Mouse (Mus musculus): ENCODE data around the gene Rere. TPM values are rescaled to one million over a fixed set of nuclear protein-coding genes. Genes with fewer than 3 reads are reported as not detected.
"Not testable (repeated sequence)": the region's sequence is repeated elsewhere in the genome, so short reads cannot be mapped to it uniquely, and the experiment has no call there.

The Rere gene
- polyA plus RNA-seq, 1 experiment from 2014 or later: 5.9 TPM

GRCm38 (mm10) chr4:150472751-150473436, 191.4 kb downstream of the Rere start:
- ATAC-seq (ENCODE audit: low read depth): no peak
- no peak overlapping the region for H3K27ac ChIP-seq
- DNase-seq: no peak
- H3K4me3 ChIP-seq (replicated peaks): no peak overlapping the region
- H3K9ac ChIP-seq: no peak overlapping the region
- H3K36me3 ChIP-seq: no peaks in the 10 kb centered on the region
- WGBS (ENCODE audit: insufficient replicate concordance): 27% methylated on average over 10 of the region's 10 CpGs
- no peaks in the 10 kb centered on the region for H3K27me3 ChIP-seq
- H3K9me3 ChIP-seq (replicated peaks): no peaks in the 10 kb centered on the region
- H3K4me2 ChIP-seq: no peak overlapping the region
- H3K4me1 ChIP-seq (replicated peaks): peaks cover 50% of the 10 kb centered on the region

- 0 out of 2 replicates have a peak overlapping the region, but pooled peaks have one; percentile 17 for H3K9ac ChIP-seq
- DNase-seq: no peak
- H3K27me3 ChIP-seq: no peaks in the 10 kb centered on the region
- peaks cover 57% of the 10 kb centered on the region for H3K4me1 ChIP-seq (replicated peaks)
- H3K4me2 ChIP-seq: no peak overlapping the region
- ATAC-seq (ENCODE audit: low read depth): no peak
- no peaks in the 10 kb centered on the region for H3K9me3 ChIP-seq (replicated peaks)
- WGBS (ENCODE audit: insufficient replicate concordance): 75% methylated on average over 4 of the region's 4 CpGs
- H3K36me3 ChIP-seq: peaks cover 6% of the 10 kb centered on the region; the same call in 1 of the 2 replicates
- H3K4me3 ChIP-seq (replicated peaks): no peak overlapping the region
- no peak overlapping the region for H3K27ac ChIP-seq
These were observed 192.1 kb downstream of the Rere start for GRCm38 (mm10) chr4:150473437-150474070.

- Histone ChIP-seq H3K9ac (no peak overlapping the region), H3K9me3 (replicated peaks) (no peaks in the 10 kb centered on the region), H3K4me2 (no peak overlapping the region), H3K27ac (no peak overlapping the region), H3K4me1 (replicated peaks) (peaks cover 61% of the 10 kb centered on the region), H3K4me3 (replicated peaks) (no peak overlapping the region), H3K27me3 (no peaks in the 10 kb centered on the region), H3K36me3 (peaks cover 6% of the 10 kb centered on the region; the same call in 1 of the 2 replicates)
- no peak for ATAC-seq (ENCODE audit: low read depth)
- DNase-seq: no peak
- WGBS (ENCODE audit: insufficient replicate concordance): 71% methylated on average over 7 of the region's 7 CpGs
These were observed 192.6 kb downstream of the Rere start for GRCm38 (mm10) chr4:150474086-150474485.

GRCm38 (mm10) chr4:150476258-150476657, 194.8 kb downstream of the Rere start:
- ATAC-seq (ENCODE audit: low read depth) (no peak), DNase-seq (no peak)
- no peaks in the 10 kb centered on the region for H3K9me3 ChIP-seq (replicated peaks)
- no peaks in the 10 kb centered on the region for H3K27me3 ChIP-seq
- WGBS (ENCODE audit: insufficient replicate concordance): 35% methylated on average over 5 of the region's 5 CpGs
- no peak overlapping the region for H3K9ac ChIP-seq
- peaks cover 13% of the 10 kb centered on the region for H3K36me3 ChIP-seq
- no peak overlapping the region for H3K4me3 ChIP-seq (replicated peaks)
- H3K27ac ChIP-seq: no peak overlapping the region
- peaks cover 43% of the 10 kb centered on the region for H3K4me1 ChIP-seq (replicated peaks)
- H3K4me2 ChIP-seq: no peak overlapping the region

GRCm38 (mm10) chr4:150478006-150478405, 196.6 kb downstream of the Rere start:
- Histone ChIP-seq H3K9ac (no peak overlapping the region), H3K4me3 (replicated peaks) (no peak overlapping the region), H3K27ac (no peak overlapping the region), H3K4me2 (no peak overlapping the region), H3K9me3 (replicated peaks) (no peaks in the 10 kb centered on the region), H3K4me1 (replicated peaks) (peaks cover 37% of the 10 kb centered on the region), H3K27me3 (no peaks in the 10 kb centered on the region), H3K36me3 (peaks cover 13% of the 10 kb centered on the region)
- DNase-seq (no peak), ATAC-seq (ENCODE audit: low read depth) (peak; percentile 42; the same call in 1 of the 2 replicates)
- 50% methylated on average over 6 of the region's 6 CpGs for WGBS (ENCODE audit: insufficient replicate concordance)

GRCm38 (mm10) chr4:150483081-150483480, 201.6 kb downstream of the Rere start:
- not testable (repeated sequence) for H3K27me3 ChIP-seq; DNase-seq; H3K4me3 ChIP-seq (replicated peaks); H3K4me2 ChIP-seq; H3K9me3 ChIP-seq (replicated peaks); H3K27ac ChIP-seq; H3K9ac ChIP-seq; ATAC-seq (ENCODE audit: low read depth)
- Histone ChIP-seq H3K36me3 (peaks cover 12% of the 10 kb centered on the region), H3K4me1 (replicated peaks) (peaks cover 30% of the 10 kb centered on the region)
- WGBS (ENCODE audit: insufficient replicate concordance): 80% methylated on average over 5 of the region's 5 CpGs

GRCm38 (mm10) chr4:150486097-150486496, 204.7 kb downstream of the Rere start:
- H3K4me3 ChIP-seq (replicated peaks): no peak overlapping the region
- no peaks in the 10 kb centered on the region for H3K27me3 ChIP-seq
- H3K4me2 ChIP-seq: no peak overlapping the region
- no peaks in the 10 kb centered on the region for H3K36me3 ChIP-seq
- WGBS (ENCODE audit: insufficient replicate concordance): 22% methylated on average over 2 of the region's 2 CpGs
- H3K4me1 ChIP-seq (replicated peaks): peaks cover 39% of the 10 kb centered on the region
- ATAC-seq (ENCODE audit: low read depth): no peak
- H3K27ac ChIP-seq: no peak overlapping the region
- no peaks in the 10 kb centered on the region for H3K9me3 ChIP-seq (replicated peaks)
- no peak for DNase-seq
- H3K9ac ChIP-seq: no peak overlapping the region

- Histone ChIP-seq H3K36me3 (no peaks in the 10 kb centered on the region), H3K27me3 (no peaks in the 10 kb centered on the region), H3K4me1 (replicated peaks) (peaks cover 39% of the 10 kb centered on the region), H3K27ac (no peak overlapping the region), H3K4me3 (replicated peaks) (no peak overlapping the region), H3K9ac (no peak overlapping the region), H3K9me3 (replicated peaks) (no peaks in the 10 kb centered on the region), H3K4me2 (no peak overlapping the region)
- WGBS (ENCODE audit: insufficient replicate concordance): 76% methylated on average over 5 of the region's 5 CpGs
- ATAC-seq (ENCODE audit: low read depth): no peak
- DNase-seq: no peak
These were observed 205.7 kb downstream of the Rere start for GRCm38 (mm10) chr4:150487109-150487508.

GRCm38 (mm10) chr4:150488096-150488748, 206.8 kb downstream of the Rere start:
- H3K36me3 ChIP-seq: no peaks in the 10 kb centered on the region
- ATAC-seq (ENCODE audit: low read depth): peak; percentile 78
- DNase-seq: peak; percentile 18
- H3K27ac ChIP-seq: peak overlapping the region; percentile 24
- 30% methylated on average over 12 of the region's 12 CpGs for WGBS (ENCODE audit: insufficient replicate concordance)
- peak overlapping the region; percentile 1; the same call in 1 of the 2 replicates for H3K9ac ChIP-seq
- H3K4me2 ChIP-seq: peak overlapping the region; percentile 32
- H3K4me3 ChIP-seq (replicated peaks): no peak overlapping the region; the same call in 1 of the 2 replicates
- no peaks in the 10 kb centered on the region for H3K27me3 ChIP-seq
- H3K4me1 ChIP-seq (replicated peaks): peaks cover 44% of the 10 kb centered on the region
- H3K9me3 ChIP-seq (replicated peaks): no peaks in the 10 kb centered on the region

- DNase-seq: no peak
- Histone ChIP-seq H3K36me3 (no peaks in the 10 kb centered on the region), H3K4me3 (replicated peaks) (no peak overlapping the region; the same call in 1 of the 2 replicates), H3K4me1 (replicated peaks) (peaks cover 50% of the 10 kb centered on the region), H3K9ac (no peak overlapping the region), H3K27me3 (no peaks in the 10 kb centered on the region), H3K4me2 (peak overlapping the region; percentile 32), H3K9me3 (replicated peaks) (no peaks in the 10 kb centered on the region), H3K27ac (no peak overlapping the region; the same call in 1 of the 2 replicates)
- 60% methylated on average over 4 of the region's 4 CpGs for WGBS (ENCODE audit: insufficient replicate concordance)
- ATAC-seq (ENCODE audit: low read depth): no peak
These were observed 207.3 kb downstream of the Rere start for GRCm38 (mm10) chr4:150488767-150489166.

- Histone ChIP-seq H3K36me3 (no peaks in the 10 kb centered on the region), H3K4me1 (replicated peaks) (peaks cover 50% of the 10 kb centered on the region), H3K27me3 (no peaks in the 10 kb centered on the region), H3K4me3 (replicated peaks) (no peak overlapping the region), H3K9me3 (replicated peaks) (no peaks in the 10 kb centered on the region), H3K4me2 (no peak overlapping the region), H3K9ac (no peak overlapping the region), H3K27ac (no peak overlapping the region)
- 26% methylated on average over 6 of the region's 6 CpGs for WGBS (ENCODE audit: insufficient replicate concordance)
- no peak for DNase-seq
- ATAC-seq (ENCODE audit: low read depth): no peak
These were observed 208.6 kb downstream of the Rere start for GRCm38 (mm10) chr4:150490050-150490449.

Data from liver, embryonic 13.5 days (tissue).